Mouse (Mus musculus) ES-E14 (cell line): Measurements from ENCODE around the gene Des. TPM values are rescaled to one million over a fixed set of nuclear protein-coding genes. Genes with fewer than 3 reads are reported as not detected.

Experiments
- DNase-seq: peaks from one replicate; pipeline ENCODE4 v3.0.0-alpha.2; 2013; ENCODE audit warnings: low read depth, low spot score
- H3K27ac ChIP-seq: 2 replicates; pipeline ENCODE4 v1.5.1; 2012; ENCODE audit warnings: low read depth, mild to moderate bottlenecking, low read length, moderate library complexity, mixed read lengths; ENCODE audit not compliant: poor library complexity, insufficient read depth, severe bottlenecking
- H3K36me3 ChIP-seq: 2 replicates; pipeline ENCODE4 v1.6.1; 2012; ENCODE audit warnings: mild to moderate bottlenecking, low read length, moderate library complexity, mixed read lengths; ENCODE audit not compliant: control insufficient read depth, poor library complexity, insufficient read depth, severe bottlenecking
- H3K4me1 ChIP-seq, 2 experiments: fragments of 150-350 bp in 1 of 2; sonication (generic) in 1 of 2; 2 replicates each; pipeline ENCODE4 v1.6.1; 2012; ENCODE audit warnings: low read length in 2 of 2, mild to moderate bottlenecking in 1 of 2, mixed read lengths in 1 of 2; ENCODE audit not compliant: control insufficient read depth in 2 of 2, insufficient read depth in 2 of 2, poor library complexity in 1 of 2
- H3K4me3 ChIP-seq, 2 experiments: fragments of 150-350 bp in 1 of 2; sonication (generic) in 1 of 2; 2 replicates each; pipeline ENCODE4 v1.5.1; 2012; ENCODE audit warnings: low read length in 2 of 2, low read depth in 1 of 2, mild to moderate bottlenecking in 1 of 2, mixed read lengths in 1 of 2; ENCODE audit not compliant: insufficient read depth in 1 of 2, poor library complexity in 1 of 2, severe bottlenecking in 1 of 2
- H3K9ac ChIP-seq: 2 replicates; pipeline ENCODE4 v1.6.1; 2012; ENCODE audit warnings: low read depth, mild to moderate bottlenecking, low read length, mixed read lengths; ENCODE audit not compliant: poor library complexity, insufficient read depth, severe bottlenecking
- H3K9me3 ChIP-seq: fragments of 150-350 bp; sonication (generic); 2 replicates; pipeline ENCODE4 v1.6.1; 2012; ENCODE audit warnings: low read depth, mild to moderate bottlenecking, low read length; ENCODE audit not compliant: control insufficient read depth, insufficient read depth
- CHD2 ChIP-seq: IDR thresholded peaks from 2 replicates; pipeline ENCODE4 v1.6.1; 2014; ENCODE audit warnings: mild to moderate bottlenecking, low read depth, low read length, inconsistent platforms
- HCFC1 ChIP-seq: IDR thresholded peaks from 2 replicates; pipeline ENCODE4 v1.6.1; 2012; ENCODE audit warnings: low read length, inconsistent platforms, borderline replicate concordance; ENCODE audit not compliant: insufficient read depth
- MAFK ChIP-seq: IDR thresholded peaks from 2 replicates; pipeline ENCODE4 v1.6.1; 2014; ENCODE audit warnings: mild to moderate bottlenecking, low read depth, low read length, inconsistent platforms; ENCODE audit not compliant: insufficient read depth
- ZC3H11A ChIP-seq: IDR thresholded peaks from 2 replicates; pipeline ENCODE4 v1.6.1; 2012; ENCODE audit warnings: low read depth, mild to moderate bottlenecking, inconsistent platforms, low read length, borderline replicate concordance
- ZNF384 ChIP-seq: IDR thresholded peaks from 2 replicates; pipeline ENCODE4 v1.6.1; 2012; ENCODE audit warnings: low read depth, low read length, inconsistent platforms
- in situ Hi-C, 2 experiments: fragments of 600-800 bp; cut with MboI; formaldehyde crosslinking; loops; one replicate each; pipeline ENCODE4 v1.15.1; 2025; ENCODE audit warnings: low sequenced_read_pairs in 2 of 2, inconsistent platforms in 1 of 2; ENCODE audit not compliant: unreplicated experiment in 2 of 2
- total RNA-seq: library from RNA; depleted of rRNA; stranded (reverse); fragments of 300-350 nt; gene quantifications from 2 replicates; pipeline ENCODE4 v1.2.3, GENCODE M21; 2012

The Des gene
- total RNA-seq, 1 experiment = 19.4 TPM

- no peak for DNase-seq
- Histone ChIP-seq H3K9me3 (no peaks in the 10 kb centered on the region), H3K27ac (no peak overlapping the region; the same call in 1 of the 2 replicates), H3K4me3 (no peak overlapping the region), H3K36me3 (no peaks in the 10 kb centered on the region), H3K9ac (no peak overlapping the region), H3K4me1 (peaks cover 0 to 3% of the 10 kb centered on the region in 2 experiments; a peak in 1 of 4 replicates)
- in situ Hi-C loops = no loop called here
- no peak for TF ChIP-seq HCFC1
- TF ChIP-seq ZNF384 = no peak
- TF ChIP-seq ZC3H11A = no peak
- TF ChIP-seq MAFK = no peak
- no peak for TF ChIP-seq CHD2
Observed at GRCm38 (mm10) chr1:75338091-75338694, 21.9 kb upstream of the Des start.

GRCm38 (mm10) chr1:75339337-75339736, 20.8 kb upstream of the Des start:
- DNase-seq = no peak
- H3K27ac ChIP-seq = no peak overlapping the region; the same call in 1 of the 2 replicates
- no peaks in the 10 kb centered on the region for H3K36me3 ChIP-seq
- no peaks in the 10 kb centered on the region for H3K9me3 ChIP-seq
- no peak overlapping the region for H3K9ac ChIP-seq
- no peak overlapping the region for H3K4me3 ChIP-seq
- TF ChIP-seq CHD2 (no peak), ZNF384 (no peak), MAFK (no peak), ZC3H11A (no peak), HCFC1 (no peak)
- in situ Hi-C loops = no loop called here
- H3K4me1 ChIP-seq = peaks cover 2 to 12% of the 10 kb centered on the region in 2 experiments; a peak in 2 of 4 replicates

GRCm38 (mm10) chr1:75340519-75340918, 19.6 kb upstream of the Des start:
- Histone ChIP-seq H3K9me3 (no peaks in the 10 kb centered on the region), H3K9ac (no peak overlapping the region), H3K4me3 (no peak overlapping the region), H3K4me1 (peaks cover 2 to 17% of the 10 kb centered on the region in 2 experiments; a peak in 3 of 4 replicates), H3K27ac (no peak overlapping the region), H3K36me3 (no peaks in the 10 kb centered on the region)
- TF ChIP-seq ZC3H11A (no peak), ZNF384 (no peak), MAFK (no peak), CHD2 (no peak), HCFC1 (no peak)
- in situ Hi-C loops = loop anchor here (10.0 kb wide), 1 partner anchor 124 kb away; no protein-coding TSS in a partner anchor
- no peak for DNase-seq

- no peaks in the 10 kb centered on the region for H3K9me3 ChIP-seq
- no peak for DNase-seq
- H3K27ac ChIP-seq = no peak overlapping the region
- H3K4me1 ChIP-seq = peaks cover 3 to 23% of the 10 kb centered on the region in 2 experiments; a peak in 3 of 4 replicates
- H3K36me3 ChIP-seq = no peaks in the 10 kb centered on the region
- TF ChIP-seq ZC3H11A = peak; percentile 84; the same call in 1 of the 2 replicates
- no peak for TF ChIP-seq HCFC1
- no peak overlapping the region for H3K9ac ChIP-seq
- H3K4me3 ChIP-seq = no peak overlapping the region
- in situ Hi-C loops = loop anchor here (10.0 kb wide), 1 partner anchor 122 kb away; no protein-coding TSS in a partner anchor
Observed at GRCm38 (mm10) chr1:75342874-75343416, 17.2 kb upstream of the Des start.
